Mouse (Mus musculus): Measurements from ENCODE around the gene Sncg.

DNA sequence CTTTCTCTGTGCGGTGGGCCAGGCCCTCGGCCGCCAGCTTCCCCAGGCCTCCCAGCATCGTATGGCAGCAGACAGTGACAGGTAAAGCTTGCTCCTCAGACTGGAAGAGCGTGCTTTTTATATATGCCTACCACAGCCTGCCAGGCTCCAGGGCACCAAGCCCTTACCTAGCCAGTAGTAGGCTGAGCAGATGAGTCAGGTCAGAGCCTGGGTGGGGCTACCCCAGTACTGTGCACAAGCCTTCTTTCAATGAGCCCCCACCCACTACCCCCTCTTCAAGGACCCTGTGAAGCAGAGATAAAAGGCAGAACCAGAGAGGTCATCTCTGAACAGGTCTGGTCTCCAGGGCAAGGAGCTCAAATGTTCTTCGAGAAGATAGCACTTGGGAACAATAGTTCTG is 19.3 kb downstream of the Sncg start, which contains the start of gene Fam25c:
- TF ChIP-seq GATA1 (IDR thresholded peaks at IDR 0.05; ENCODE audit: low read depth, low read length): no peak
- TF ChIP-seq CHD2 (IDR thresholded peaks at IDR 0.05; ENCODE audit: low read length): no peak
- TF ChIP-seq ZKSCAN1 (IDR thresholded peaks at IDR 0.05; ENCODE audit: low read depth, low read length): no peak
- no peak for TF ChIP-seq RCOR1 (IDR thresholded peaks at IDR 0.05; ENCODE audit: low read depth, low read length)
- TF ChIP-seq EP300 (IDR thresholded peaks at IDR 0.05; ENCODE audit: low read depth in 1 of 2, low read length in 2 of 2): no peak
- no peak for TF ChIP-seq E2F4 (IDR thresholded peaks at IDR 0.05; ENCODE audit: borderline replicate concordance, low read depth, low read length)
- TF ChIP-seq MYC (IDR thresholded peaks at IDR 0.05; ENCODE audit: low read depth, low read length): no peak
- no peak for TF ChIP-seq POLR2A (IDR thresholded peaks at IDR 0.05; ENCODE audit: control insufficient read depth in 1 of 2, insufficient read depth in 1 of 2, low read depth in 1 of 2, low read length in 2 of 2, poor library complexity in 1 of 2)
- TF ChIP-seq CTCF (IDR thresholded peaks at IDR 0.05 in 2 of 3, conservative IDR thresholded peaks at IDR 0.05 in 1 of 3; ENCODE audit: control insufficient read depth in 1 of 3, insufficient read depth in 1 of 3, low read depth in 2 of 3, low read length in 3 of 3, poor library complexity in 1 of 3, severe bottlenecking in 1 of 3): no peak
